Comparison of ENCODE assay signal across 21 mouse cellular contexts in genomic region chr8:64173759-64174158, GRCm38 (mm10). TPM values are rescaled to one million over a fixed set of nuclear protein-coding genes. Genes with fewer than 3 reads are reported as not detected.
DNase-seq lines count a peak whose midpoint lies in the region; ATAC-seq and TF ChIP-seq lines count a peak whose summit lies in the region.
"Had no signal": no experiment of that assay in that cellular context is flagged by ENCODE, and none has a peak within 500 bp of the region (broad histone marks: within the 10 kb centered on the region; RNA-seq: fewer than 3 reads in every experiment).

No protein-coding gene starts in this region.

- H3K4me2 ChIP-seq in kidney, embryonic 15.5 days = no peak overlapping the region
- H3K4me2 ChIP-seq: embryonic facial prominence, embryonic 12.5 days; forebrain, embryonic 13.5 days; forebrain, embryonic 15.5 days had no signal

- H3K9me3 ChIP-seq in kidney, embryonic 15.5 days (replicated peaks) = no peaks in the 10 kb centered on the region
- H3K9me3 ChIP-seq: embryonic facial prominence, embryonic 10.5 days; embryonic facial prominence, embryonic 12.5 days; forebrain, embryonic 13.5 days; forebrain, embryonic 15.5 days; G1E had no signal

- H3K9ac ChIP-seq in kidney, embryonic 15.5 days = no peak overlapping the region
- H3K9ac ChIP-seq: embryonic facial prominence, embryonic 12.5 days; forebrain, embryonic 13.5 days; forebrain, embryonic 15.5 days; forebrain, postnatal 0 days had no signal

- no peak for ATAC-seq in cerebellum, adult (ENCODE audit: insufficient number of reproducible peaks, low FRiP score, low TSS enrichment)
- no peak for ATAC-seq in kidney, embryonic 15.5 days (replicated peaks; ENCODE audit: low FRiP score)
- ATAC-seq: activated CD4-positive, CD25-positive, alpha-beta regulatory T cell, adult 4 months; CD4-positive, CD25-positive, alpha-beta regulatory T cell, adult 4 months; forebrain, embryonic 13.5 days; forebrain, embryonic 15.5 days; forebrain, postnatal 0 days; Patski had no signal

- no peaks in the 10 kb centered on the region for H3K27me3 ChIP-seq in cerebellum, adult 2 months (ENCODE audit: control insufficient read depth, insufficient read depth, low read length)
- no peaks in the 10 kb centered on the region for H3K27me3 ChIP-seq in kidney, embryonic 15.5 days
- H3K27me3 ChIP-seq: CH12.LX; embryonic facial prominence, embryonic 12.5 days; forebrain, embryonic 13.5 days; forebrain, embryonic 15.5 days; Patski had no signal

- 17% methylated on average over 2 of the region's 2 CpGs for WGBS in cerebellum, adult 2 months
- WGBS in kidney, embryonic 15.5 days = 73% methylated on average over 2 of the region's 2 CpGs

- H3K4me1 ChIP-seq in cerebellum, adult 2 months (ENCODE audit: control insufficient read depth, insufficient read depth, low read length) = peaks cover 13% of the 10 kb centered on the region
- H3K4me1 ChIP-seq in kidney, embryonic 15.5 days = no peaks in the 10 kb centered on the region
- H3K4me1 ChIP-seq: embryonic facial prominence, embryonic 10.5 days; embryonic facial prominence, embryonic 12.5 days; forebrain, embryonic 13.5 days; forebrain, embryonic 15.5 days had no signal

- no peak for TF ChIP-seq CTCF in cerebellum, adult 2 months (IDR thresholded peaks at IDR 0.05; ENCODE audit: borderline replicate concordance, insufficient read depth, low read depth, low read length)

- no peak overlapping the region for H3K4me3 ChIP-seq in cerebellum, adult 2 months (replicated peaks; ENCODE audit: insufficient read depth, low read depth, low read length)
- H3K4me3 ChIP-seq in kidney, embryonic 15.5 days (replicated peaks) = no peak overlapping the region
- H3K4me3 ChIP-seq: embryonic facial prominence, embryonic 10.5 days; embryonic facial prominence, embryonic 12.5 days; forebrain, embryonic 13.5 days; forebrain, embryonic 15.5 days had no signal

- H3K36me3 ChIP-seq in kidney, embryonic 15.5 days = no peaks in the 10 kb centered on the region
- H3K36me3 ChIP-seq: embryonic facial prominence, embryonic 10.5 days; embryonic facial prominence, embryonic 12.5 days; forebrain, embryonic 15.5 days; G1E had no signal

- H3K27ac ChIP-seq in cerebellum, adult 2 months (ENCODE audit: insufficient read depth, low read length) = peak overlapping the region; percentile 72
- no peak overlapping the region for H3K27ac ChIP-seq in kidney, embryonic 15.5 days
- H3K27ac ChIP-seq: embryonic facial prominence, embryonic 10.5 days; embryonic facial prominence, embryonic 12.5 days; forebrain, embryonic 13.5 days; forebrain, embryonic 15.5 days had no signal

- peak; percentile 45 for DNase-seq in cerebellum, adult 11 months
- no peak for DNase-seq in cerebellum, adult 8-10 months
- peak; percentile 44 to 61 for DNase-seq in cerebellum, adult 2 months
- peak; percentile 59 for DNase-seq in cerebellum, adult 9-11 months
- DNase-seq in embryo, embryonic 11 days = no peak
- DNase-seq: adrenal gland, adult 8-10 months; adrenal gland, postnatal 14 days; adrenal gland, postnatal 36 days; B cell, adult 2 months; forebrain, postnatal 0 days had no signal

- TF ChIP-seq POLR2A in cerebellum, adult 2 months (IDR thresholded peaks at IDR 0.05; ENCODE audit: borderline replicate concordance, insufficient read depth, low read length) = no peak

RNA-seq across cellular contexts. Expression of gene Tll1, which starts 32.3 kb away (rescaled TPM):
- polyA plus RNA-seq in cerebellum, adult 2 months (2012; rRNA removed) = 9.8 and 10.1 TPM in 2 replicates
- polyA plus RNA-seq in kidney, embryonic 15.5 days (2015; fragmentation: Nextera tagmentation; extraction: Ambion mirVana) = 0.60 and 0.77 TPM in 2 replicates
- polyA plus RNA-seq: activated CD4-positive, CD25-positive, alpha-beta regulatory T cell, adult 4 months; CD4-positive, CD25-positive, alpha-beta regulatory T cell, adult 4 months; G1E had no signal

Comparison
In these comparisons a context has a peak if more than half of its experiments do, and no peak if none do; other contexts are left out.
1. DNase-seq: peak in cerebellum, adult 11 months (single experiment), cerebellum, adult 2 months (2 of 2) and cerebellum, adult 9-11 months (single experiment); none in cerebellum, adult 8-10 months (single experiment) and embryo, embryonic 11 days (single experiment).